Comparison of ENCODE assay signal across 12 mouse cellular contexts in the genomic region with DNA sequence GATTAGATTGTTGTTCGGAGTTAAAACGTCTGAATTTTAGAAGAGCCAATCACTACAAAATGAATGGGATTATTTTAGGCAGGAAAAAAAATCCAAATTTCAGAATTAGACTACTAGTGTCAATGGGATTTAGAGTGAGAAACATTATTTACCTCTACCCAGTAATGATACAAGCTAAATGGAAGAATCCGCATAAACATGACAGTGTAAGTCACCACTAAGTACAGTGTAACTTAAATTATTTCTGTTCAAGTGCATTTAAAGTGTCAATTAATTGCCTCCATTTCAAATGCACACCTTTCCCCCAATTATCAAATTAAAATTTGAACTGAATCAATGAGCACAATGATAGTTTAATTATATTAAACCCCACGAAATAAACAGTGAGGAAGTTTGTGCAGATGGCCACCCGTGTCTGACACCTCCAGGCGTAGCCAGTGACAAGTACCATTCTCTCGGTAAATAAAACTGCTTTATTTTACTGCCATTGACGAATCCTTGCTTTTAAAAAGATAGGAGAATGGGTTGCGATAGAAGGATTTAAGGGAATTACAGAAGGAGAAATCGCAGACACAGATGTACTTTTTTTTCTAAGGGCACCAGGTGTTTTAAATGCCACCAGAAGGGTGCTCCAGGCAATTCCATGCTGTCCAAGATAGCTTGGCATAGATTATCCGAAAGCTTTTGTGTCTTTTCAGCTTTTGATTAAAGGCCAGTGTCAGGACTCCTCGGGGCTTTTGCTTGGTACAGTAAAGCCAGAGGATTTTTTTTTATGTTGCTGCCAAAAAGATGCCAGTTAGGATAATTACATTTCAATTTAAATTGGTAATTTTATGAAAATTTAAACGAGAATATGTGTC.
DNase-seq lines count a peak whose midpoint lies in the region; ATAC-seq lines count a peak whose summit lies in the region.
"Had no signal": no experiment of that assay in that cellular context is flagged by ENCODE, and none has a peak within 500 bp of the region (broad histone marks: within the 10 kb centered on the region; RNA-seq: fewer than 3 reads in every experiment).

No protein-coding gene starts in this region.

- H3K9ac ChIP-seq in midbrain, embryonic 14.5 days (replicated peaks; ENCODE audit: low read length), result no peak overlapping the region
- H3K9ac ChIP-seq: liver, postnatal 0 days had no signal

- no peaks in the 10 kb centered on the region for H3K9me3 ChIP-seq in hindbrain, embryonic 10.5 days
- H3K9me3 ChIP-seq in midbrain, embryonic 14.5 days (ENCODE audit: control insufficient read depth, low read length), result no peaks in the 10 kb centered on the region
- H3K9me3 ChIP-seq: limb, embryonic 10.5 days had no signal

- H3K4me3 ChIP-seq in hindbrain, embryonic 10.5 days, result no peak overlapping the region
- H3K4me3 ChIP-seq in midbrain, embryonic 14.5 days (replicated peaks; ENCODE audit: low read depth, low read length), result no peak overlapping the region
- H3K4me3 ChIP-seq: limb, embryonic 10.5 days had no signal

- peak overlapping the region; percentile 71 for H3K27ac ChIP-seq in hindbrain, embryonic 10.5 days
- peak overlapping the region; percentile 80 for H3K27ac ChIP-seq in midbrain, embryonic 14.5 days (replicated peaks; ENCODE audit: low read depth, low read length)
- H3K27ac ChIP-seq: limb, embryonic 10.5 days had no signal

- peak overlapping the region; percentile 25 for H3K4me2 ChIP-seq in midbrain, embryonic 14.5 days (ENCODE audit: low read length)

- ATAC-seq in midbrain, embryonic 14.5 days (ENCODE audit: low FRiP score, low TSS enrichment), result peak; percentile 96
- ATAC-seq: intestine, postnatal 0 days; liver, postnatal 0 days had no signal

- DNase-seq in cerebellum, postnatal 10 days, result peak; percentile 66 to 71
- no peak for DNase-seq in cerebellum, adult 18-20 months
- DNase-seq in brain, adult 2 months (ENCODE audit: low read depth, low spot score), result peak; percentile 18
- no peak for DNase-seq in hindbrain, embryonic 10.5 days (ENCODE audit: low spot score)
- peak; percentile 85 for DNase-seq in midbrain, embryonic 14.5 days
- no peak for DNase-seq in heart, adult 18-20 months
- DNase-seq in right cerebral cortex, postnatal 10 days (ENCODE audit: low spot score in 2 of 2), result no peak
- DNase-seq in heart, adult 9 months (ENCODE audit: low spot score in 2 of 2), result no peak
- DNase-seq: gastrocnemius, postnatal 36 days; liver, postnatal 0 days had no signal

- no peaks in the 10 kb centered on the region for H3K27me3 ChIP-seq in hindbrain, embryonic 10.5 days (ENCODE audit: insufficient read depth, poor library complexity, severe bottlenecking)
- H3K27me3 ChIP-seq in midbrain, embryonic 14.5 days (ENCODE audit: control insufficient read depth, insufficient read depth, low read length), result no peaks in the 10 kb centered on the region

- no peaks in the 10 kb centered on the region for H3K36me3 ChIP-seq in hindbrain, embryonic 10.5 days
- H3K36me3 ChIP-seq in midbrain, embryonic 14.5 days (ENCODE audit: control insufficient read depth, insufficient read depth, low read length), result no peaks in the 10 kb centered on the region
- H3K36me3 ChIP-seq: limb, embryonic 10.5 days had no signal

- 80% methylated on average over 13 of the region's 13 CpGs for WGBS in hindbrain, embryonic 10.5 days
- WGBS in midbrain, embryonic 14.5 days, result 27% methylated on average over 13 of the region's 13 CpGs

- 0 out of 2 replicates have a peak, but pooled peaks cover 3% of the 10 kb centered on the region for H3K4me1 ChIP-seq in hindbrain, embryonic 10.5 days (replicated peaks)
- H3K4me1 ChIP-seq in midbrain, embryonic 14.5 days (ENCODE audit: control insufficient read depth, insufficient read depth, low read length), result peaks cover 10% of the 10 kb centered on the region; the same call in 1 of the 2 replicates
- H3K4me1 ChIP-seq: limb, embryonic 10.5 days had no signal

Comparison
In these comparisons a context has a peak if more than half of its experiments do, and no peak if none do; other contexts are left out.
1. DNase-seq: peak in cerebellum, postnatal 10 days (2 of 2), brain, adult 2 months (single experiment) and midbrain, embryonic 14.5 days (single experiment); none in cerebellum, adult 18-20 months (0 of 2), hindbrain, embryonic 10.5 days (single experiment), heart, adult 18-20 months (0 of 2), right cerebral cortex, postnatal 10 days (0 of 2) and heart, adult 9 months (0 of 2).